Mouse (Mus musculus) liver, adult 10 weeks (tissue): Measurements from ENCODE around the gene Zbtb14. TPM values are rescaled to one million over a fixed set of nuclear protein-coding genes. Genes with fewer than 3 reads are reported as not detected.

Experiments used
- polyA plus RNA-seq: library from polyadenylated mRNA; stranded (reverse); fragments of 350-450 nt; fragmentation: Illumina TruSeq; extraction: RNeasy Lipid Tissue Mini Kit (QIAGEN cat#74804); gene quantifications from one replicate; pipeline ENCODE4 v1.2.3, GENCODE M21; 2014; ENCODE audit warnings: low read depth, low replicate concordance

The Zbtb14 gene
- polyA plus RNA-seq = 8.7 TPM

DNA sequence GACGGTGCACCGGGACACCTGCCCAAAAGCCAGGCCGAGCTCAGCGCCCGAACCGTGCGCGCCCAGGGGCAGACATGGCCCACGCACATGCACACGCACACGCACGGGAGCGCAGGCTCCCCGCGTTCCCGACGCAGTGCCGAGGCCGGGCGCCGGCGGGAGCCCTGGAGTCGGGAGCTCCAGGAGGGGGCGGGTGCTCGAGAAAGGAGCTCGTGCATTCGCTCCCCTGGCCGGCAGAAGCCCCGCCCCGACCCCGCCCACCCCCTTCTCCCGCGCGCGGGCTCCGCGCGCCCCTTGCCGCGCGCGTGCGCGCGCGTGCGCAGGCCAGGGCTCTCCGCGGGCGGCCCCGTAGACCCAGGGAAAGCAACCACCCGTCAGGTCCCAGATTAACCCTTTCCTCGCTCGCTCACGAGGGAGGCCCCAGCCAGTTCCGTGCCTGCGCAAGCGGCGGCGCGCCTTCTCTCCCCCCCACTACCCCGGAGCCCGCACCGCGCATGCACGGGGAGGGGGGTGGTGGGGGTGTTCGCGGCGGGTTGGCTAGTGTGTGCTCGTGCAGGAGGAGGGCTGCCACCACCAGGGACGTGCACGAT, at the start of gene Zbtb14:
Zbtb14 (plus strand) TSS at position 540 of the 590 bp plus-strand sequence.

DNA sequence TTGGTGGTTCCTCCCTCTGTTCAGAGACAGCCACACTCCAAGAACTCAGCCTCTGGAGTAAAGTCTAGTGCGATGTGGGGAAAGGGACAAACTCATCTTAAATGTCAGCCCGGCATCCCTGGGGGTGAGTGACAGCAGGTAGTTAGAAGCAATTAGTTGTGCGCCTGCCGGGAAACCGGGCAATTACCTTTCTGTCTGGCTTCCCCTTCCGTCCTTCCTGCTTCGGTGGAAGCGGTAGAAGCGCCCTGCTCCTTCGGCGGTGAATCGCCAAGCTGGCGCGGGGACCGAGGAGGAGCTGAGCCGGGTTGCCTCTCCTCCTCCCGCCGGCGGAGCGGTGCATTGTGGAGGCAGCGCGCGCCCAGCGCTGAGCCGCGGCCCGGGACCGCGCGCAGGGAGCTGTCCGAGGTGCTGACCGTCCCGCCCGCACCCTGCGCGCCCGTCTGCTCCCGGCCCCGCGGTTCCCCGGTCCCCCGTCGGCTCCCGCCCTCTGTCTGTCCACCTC, 56.2 kb downstream of the Zbtb14 start, which contains the start of gene Akain1:
Akain1 (plus strand) TSS at position 337 of the 502 bp plus-strand sequence.

Other genes with a start within 250 kb of the Zbtb14 start
- not detected for gene Akain1, start 56.3 kb downstream of the Zbtb14 start, polyA plus RNA-seq